Mouse (Mus musculus): ENCODE results near the gene A930009A15Rik.

Gene A930009A15Rik

DNA sequence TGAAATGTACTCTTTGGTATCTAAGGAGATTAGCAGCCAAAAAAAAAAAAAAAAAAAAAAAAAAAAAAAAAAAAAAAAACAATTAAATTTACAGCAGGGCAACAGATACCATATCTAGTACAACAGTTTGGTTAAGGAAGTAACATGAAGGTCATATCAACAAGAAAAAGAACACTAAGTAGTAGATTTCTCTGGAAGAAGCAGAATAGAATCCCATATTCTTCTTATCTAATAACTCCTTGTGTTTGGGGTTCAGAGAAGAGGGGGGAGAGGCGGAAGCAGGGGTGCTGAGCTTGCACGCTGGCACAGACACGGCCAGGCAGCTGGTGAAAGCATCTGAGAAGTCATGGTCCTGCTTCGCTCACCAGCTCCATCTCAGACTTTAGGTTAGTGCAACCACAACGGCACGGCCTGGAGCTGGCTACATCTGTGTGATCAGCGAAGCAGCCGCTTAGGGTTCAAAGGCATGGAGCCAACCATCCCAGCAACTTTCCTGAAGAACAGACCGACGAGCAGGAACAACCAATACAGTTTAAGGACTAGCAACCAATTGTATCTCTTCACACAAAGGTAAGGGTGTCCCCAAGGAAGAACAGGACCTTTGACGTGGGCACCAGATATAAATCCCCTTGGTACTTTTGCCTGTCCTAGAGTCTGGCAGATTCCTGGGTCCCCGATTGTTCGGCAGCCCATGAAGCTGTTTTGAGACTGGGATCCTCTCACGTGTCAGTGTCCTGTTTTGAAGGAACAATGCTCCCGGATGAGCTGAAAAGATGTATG lies at the start of gene A930009A15Rik:
Gene A930009A15Rik (plus strand): TSS at position 275 of the 780 bp plus-strand sequence.
- no peak for DNase-seq

DNA sequence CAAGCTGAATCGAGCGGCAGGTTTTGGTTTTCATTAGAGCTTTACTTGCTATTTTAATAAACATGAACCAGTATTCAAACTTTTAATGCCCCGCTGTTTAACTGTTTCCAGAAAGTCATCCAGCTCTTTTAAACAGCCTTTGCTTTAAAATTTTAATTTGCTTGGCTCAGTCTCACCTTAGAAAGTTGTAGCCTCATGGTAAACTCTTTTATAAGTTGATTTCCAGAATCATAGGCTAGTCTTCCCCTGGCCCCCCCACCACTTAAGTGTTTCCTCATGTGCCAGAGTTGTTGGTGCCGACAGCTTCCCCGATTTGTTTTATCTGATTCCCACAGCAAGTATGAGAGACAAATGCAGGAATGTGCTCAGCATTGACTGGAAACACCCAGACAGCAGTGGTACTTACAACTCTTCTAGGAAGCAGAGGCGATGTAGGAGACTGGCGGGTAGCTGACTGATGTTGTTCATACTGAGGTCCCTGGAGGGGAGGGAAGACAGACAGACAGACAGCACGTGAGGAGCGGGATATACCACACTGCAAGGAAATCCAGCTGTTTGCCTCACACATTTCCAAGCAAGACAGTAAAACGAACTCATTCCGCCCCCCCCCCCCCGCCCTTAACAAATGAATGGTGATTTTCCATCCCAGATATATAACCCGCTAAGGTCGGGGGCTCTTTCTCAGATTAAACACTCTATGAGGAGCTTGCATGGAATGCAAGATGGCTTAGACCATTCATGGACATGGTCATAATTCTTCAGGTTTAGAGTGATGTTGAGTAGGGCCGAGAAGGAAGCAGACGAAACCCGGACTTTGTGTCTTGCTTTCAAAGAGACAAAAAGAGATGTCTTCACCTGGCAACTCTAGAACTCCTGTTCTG lies 49.3 kb upstream of the A930009A15Rik start:
- DNase-seq: no peak

DNA sequence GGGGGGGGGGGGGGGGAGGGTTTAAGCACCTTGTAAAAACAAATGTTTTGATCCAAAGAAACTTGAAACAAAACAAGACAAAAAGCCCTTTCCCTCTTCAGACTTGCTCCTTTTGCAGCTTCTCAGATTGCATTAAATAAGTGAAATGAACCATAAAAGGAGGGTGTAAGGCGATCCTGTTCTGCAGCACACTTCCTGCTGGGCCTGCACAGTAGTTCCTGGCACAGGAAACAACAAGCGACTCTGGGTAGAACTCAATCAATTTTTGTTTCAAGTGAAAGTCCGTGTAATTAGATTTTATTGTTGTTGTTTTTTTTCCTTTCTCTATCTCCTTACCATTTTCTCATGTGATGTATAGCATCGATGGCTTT lies 48.7 kb upstream of the A930009A15Rik start:
- DNase-seq: no peak

GRCm38 (mm10) chr10:115528892-115529291 lies 40.9 kb upstream of the A930009A15Rik start:
- no peak for DNase-seq

DNA sequence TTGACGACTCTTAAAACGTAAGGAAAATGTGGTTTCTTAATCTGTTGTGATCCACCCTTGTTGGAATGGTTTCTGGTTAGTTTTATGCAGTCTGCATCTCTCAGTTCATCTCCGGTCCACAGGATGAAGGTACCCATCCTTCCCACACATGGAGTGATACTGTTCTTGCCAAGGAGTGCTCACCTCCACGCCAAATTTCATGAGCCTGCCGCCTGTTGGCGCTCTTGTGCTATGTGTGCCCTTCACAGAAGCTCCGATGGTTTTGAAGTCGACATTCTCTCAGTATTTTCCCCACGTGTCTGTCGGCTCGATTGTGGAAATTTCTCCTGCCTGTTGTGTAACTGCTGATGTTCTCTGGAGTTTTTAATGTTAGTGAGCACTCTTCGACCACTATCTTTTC lies 40.0 kb upstream of the A930009A15Rik start:
- no peak for DNase-seq

DNA sequence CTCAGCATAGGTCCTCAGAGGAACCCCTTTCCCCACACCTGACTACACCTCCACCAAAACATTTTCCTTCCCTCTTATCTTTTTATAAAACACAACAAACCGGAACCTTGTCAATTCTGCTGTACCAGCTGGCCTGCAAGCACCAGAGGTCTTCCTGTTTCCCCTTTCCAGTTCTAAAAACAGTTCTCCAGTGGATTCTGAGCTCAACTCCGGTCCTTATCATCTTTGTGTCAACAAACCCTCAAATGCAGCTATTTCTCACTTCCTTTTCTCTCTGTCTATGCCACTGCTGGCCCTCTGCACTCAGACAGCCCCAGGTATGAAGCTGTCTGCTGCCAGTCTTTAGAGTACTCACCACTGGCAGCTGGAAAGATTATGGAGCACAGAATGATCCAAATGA lies 39.0 kb upstream of the A930009A15Rik start:
- DNase-seq: no peak

DNA sequence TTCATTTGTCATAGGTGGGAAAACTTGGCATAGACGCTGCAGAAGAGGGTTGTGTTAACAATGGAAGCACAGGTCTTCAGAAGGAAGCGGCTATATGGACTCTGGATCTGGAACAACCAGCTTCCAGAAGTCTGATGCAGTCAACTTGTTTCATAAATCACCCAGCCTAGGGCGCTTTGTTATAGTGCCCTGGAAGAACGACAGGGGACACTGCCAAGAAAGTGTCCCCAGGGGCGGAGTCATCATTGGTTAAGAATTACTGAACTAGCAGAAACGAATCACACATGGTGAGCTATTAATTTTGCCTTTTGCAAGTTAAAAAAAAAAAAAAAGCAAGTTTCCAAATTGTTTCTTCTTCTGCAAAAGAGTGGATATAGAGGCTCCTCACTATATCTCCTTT lies 26.9 kb upstream of the A930009A15Rik start:
- DNase-seq: no peak

DNA sequence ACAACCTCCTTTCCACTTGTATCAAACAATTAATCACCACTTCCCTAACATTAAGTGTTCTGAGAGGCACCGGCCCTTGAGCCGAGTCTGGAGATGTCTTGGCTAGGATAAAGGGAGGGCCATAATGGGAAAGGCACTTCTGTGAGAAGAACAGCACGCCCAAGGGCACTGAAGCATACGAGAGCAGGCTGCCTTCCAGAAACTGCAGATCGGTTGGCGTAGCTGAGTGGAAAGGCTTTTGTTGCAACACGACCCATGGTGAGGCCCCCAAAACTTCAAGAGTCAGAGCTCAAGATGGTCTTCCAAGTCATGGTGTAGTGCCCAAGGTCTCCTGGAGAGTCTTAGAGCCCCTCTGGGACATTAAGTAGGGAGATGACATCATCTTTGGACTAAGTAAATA lies 19.5 kb upstream of the A930009A15Rik start:
- DNase-seq: no peak

- DNase-seq: no peak
Observed at GRCm38 (mm10) chr10:115551069-115551468, 18.7 kb upstream of the A930009A15Rik start.

- DNase-seq: no peak
Observed at GRCm38 (mm10) chr10:115553352-115554113, 16.3 kb upstream of the A930009A15Rik start.

DNA sequence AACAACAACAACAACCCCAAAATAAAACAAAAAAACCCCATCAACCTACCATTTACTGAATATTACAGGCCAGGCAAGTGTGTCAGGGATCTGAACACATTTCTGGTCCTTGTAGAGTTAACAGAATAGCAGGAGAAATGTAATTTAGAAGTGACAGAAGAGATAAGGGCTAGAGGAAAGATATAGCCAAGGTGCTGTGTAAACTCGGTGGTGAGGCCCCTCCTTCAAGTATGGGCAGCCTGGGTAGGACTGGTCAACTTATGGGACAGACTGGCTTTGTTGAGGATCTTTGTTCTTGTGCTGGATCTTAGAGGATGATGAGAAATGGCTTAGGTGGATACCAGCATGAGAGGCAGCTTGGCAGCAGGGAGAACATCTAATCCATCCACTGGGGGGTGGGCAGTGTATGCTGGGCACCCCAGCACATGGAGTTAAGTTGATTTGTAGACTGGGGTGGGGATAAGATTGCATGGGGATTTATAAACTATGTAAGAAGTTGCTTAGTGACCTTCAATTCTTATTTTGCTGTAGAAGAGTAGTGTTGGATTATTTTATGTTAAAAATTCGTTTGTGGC lies 14.5 kb upstream of the A930009A15Rik start:
- no peak for DNase-seq

DNA sequence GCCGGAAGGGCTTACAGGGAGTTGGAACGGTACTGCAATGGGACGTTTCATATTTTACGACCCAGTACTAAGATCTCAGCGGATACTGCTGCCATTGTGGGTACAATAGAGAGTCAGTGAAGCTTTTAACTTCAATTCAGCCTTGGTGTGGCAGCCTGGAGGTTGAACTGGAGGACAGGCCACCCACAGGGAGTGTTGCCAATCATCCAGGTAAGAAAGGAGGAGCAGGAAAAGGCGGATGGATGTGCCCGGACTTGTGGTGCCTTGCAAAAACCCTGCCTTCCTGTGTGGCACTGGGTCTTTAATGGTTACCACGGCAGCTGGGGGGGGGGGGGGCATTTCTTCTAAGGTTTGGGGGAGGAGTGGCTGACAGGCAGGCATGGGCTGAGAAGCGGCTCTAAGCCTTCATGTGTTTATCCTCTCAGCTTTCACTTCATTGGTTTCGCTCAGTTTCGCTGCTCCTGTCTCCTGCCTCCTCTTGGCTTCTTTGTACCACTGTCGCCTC lies 13.0 kb upstream of the A930009A15Rik start:
- no peak for DNase-seq

DNA sequence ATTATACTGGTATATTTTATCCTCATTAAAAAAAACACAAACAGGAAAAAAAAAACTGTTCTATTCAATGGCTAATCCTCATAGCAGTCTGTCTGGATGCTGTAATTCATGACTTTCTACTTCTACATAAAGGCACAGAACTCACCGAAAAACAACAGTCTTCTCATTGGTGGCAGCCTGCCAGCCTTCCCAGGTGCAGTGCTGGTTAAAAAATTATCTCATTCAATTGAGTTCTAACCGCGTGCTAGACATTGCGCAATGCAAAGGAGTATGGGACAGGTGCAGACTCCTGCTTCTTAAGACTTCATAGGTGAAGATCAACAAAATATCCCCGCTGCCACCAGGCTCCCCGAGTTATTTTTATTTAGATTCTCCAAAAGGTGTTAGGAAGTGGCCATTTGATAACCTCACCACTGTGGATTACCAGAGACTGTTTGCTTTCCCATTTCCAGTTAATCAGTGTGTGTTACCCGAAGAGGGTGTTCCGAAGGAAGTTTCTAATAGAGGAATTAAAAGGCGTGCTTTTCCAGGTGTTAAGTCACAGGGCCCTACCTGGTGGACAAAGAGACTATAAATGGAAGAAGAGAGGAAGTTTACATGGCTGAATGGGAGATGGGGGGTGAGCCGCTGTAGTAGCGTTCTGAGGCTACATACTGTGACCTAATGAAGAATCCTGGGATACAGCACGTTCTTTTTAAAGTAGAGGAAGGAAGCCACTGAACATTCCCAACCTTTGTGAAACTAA lies 8.5 kb upstream of the A930009A15Rik start:
- no peak for DNase-seq

GRCm38 (mm10) chr10:115562911-115563686 lies 6.7 kb upstream of the A930009A15Rik start:
- no peak for DNase-seq

- no peak for DNase-seq
Observed at GRCm38 (mm10) chr10:115563961-115564360, 5.8 kb upstream of the A930009A15Rik start.

DNA sequence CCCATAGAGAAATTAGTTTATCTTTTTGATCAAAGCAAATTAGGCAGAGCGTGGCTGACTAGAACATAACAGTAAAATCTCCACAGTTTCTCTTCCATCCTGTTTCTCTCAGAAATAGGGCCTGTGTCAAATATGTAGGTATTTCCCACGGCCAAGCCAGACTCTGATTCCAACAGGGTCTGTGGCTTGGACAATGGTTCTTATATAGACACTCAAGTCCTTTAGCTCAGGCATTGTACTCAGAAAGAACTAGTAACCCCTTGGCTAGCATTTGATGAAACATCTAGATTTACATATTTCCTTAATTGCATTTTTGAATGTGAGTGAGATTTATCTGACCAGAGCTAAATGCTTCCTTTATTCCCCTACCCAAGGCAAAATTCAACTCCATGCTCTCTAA lies 791 bp downstream of the A930009A15Rik start:
- DNase-seq: no peak

- no peak for DNase-seq
Observed at GRCm38 (mm10) chr10:115571317-115571716, 1.5 kb downstream of the A930009A15Rik start.

GRCm38 (mm10) chr10:115571734-115572440 lies 2.1 kb downstream of the A930009A15Rik start:
- DNase-seq: no peak

- DNase-seq: no peak
Observed at GRCm38 (mm10) chr10:115579076-115579475, 9.3 kb downstream of the A930009A15Rik start.

DNA sequence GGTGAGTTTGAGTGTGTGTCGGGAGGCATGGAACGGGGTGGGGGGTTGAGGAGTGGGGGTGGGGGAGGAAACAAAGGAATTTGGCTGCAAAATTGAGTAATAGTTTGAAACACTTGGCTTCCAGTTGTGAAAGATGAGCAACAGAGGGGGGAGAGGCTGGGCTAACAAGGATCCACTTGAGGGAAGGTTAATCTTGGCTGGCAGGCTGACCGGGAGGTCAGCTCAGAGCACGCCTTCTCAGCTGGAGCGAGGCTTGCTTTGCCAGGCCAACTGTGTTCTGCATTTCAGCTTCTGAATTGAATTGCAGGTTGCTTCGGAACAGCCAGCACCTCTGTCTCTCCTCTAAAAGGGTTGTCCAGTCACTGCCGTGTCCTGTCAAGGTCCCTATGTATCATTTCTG lies 9.7 kb downstream of the A930009A15Rik start:
- no peak for DNase-seq

Measured in right cerebral cortex, postnatal 4 days (tissue).